Mouse (Mus musculus): ENCODE results near the gene Mad2l1bp. TPM values are rescaled to one million over a fixed set of nuclear protein-coding genes. Genes with fewer than 3 reads are reported as not detected.

Gene Mad2l1bp
- total and polyA plus RNA-seq, 3 experiments, result 9.7 to 19.3 (median 16.3) TPM

- TF ChIP-seq ZNF384 (IDR thresholded peaks at IDR 0.05; ENCODE audit: low read depth, low read length) (no peak), ZKSCAN1 (IDR thresholded peaks at IDR 0.05; ENCODE audit: borderline replicate concordance, low read depth, low read length) (no peak), IRF4 (IDR thresholded peaks at IDR 0.05; ENCODE audit: low read depth, low read length) (no peak), MAFK (IDR thresholded peaks at IDR 0.05; ENCODE audit: insufficient replicate concordance, low read length) (no peak), TBP (conservative IDR thresholded peaks at IDR 0.05; ENCODE audit: low read depth, low read length) (no peak), SIN3A (IDR thresholded peaks at IDR 0.05; ENCODE audit: low read length) (no peak), UBTF (IDR thresholded peaks at IDR 0.05; ENCODE audit: low read depth, low read length) (no peak), CHD2 (IDR thresholded peaks at IDR 0.05; ENCODE audit: low read length) (no peak), RCOR1 (conservative IDR thresholded peaks at IDR 0.05; ENCODE audit: low read depth, low read length) (no peak), MAX (IDR thresholded peaks at IDR 0.05; ENCODE audit: low read length) (no peak), ZC3H11A (IDR thresholded peaks at IDR 0.05; ENCODE audit: low read depth, low read length) (no peak), NRF1 (IDR thresholded peaks at IDR 0.05; ENCODE audit: low read depth, low read length) (no peak), USF1 (IDR thresholded peaks at IDR 0.05; ENCODE audit: low read depth, low read length) (no peak), GABPA (IDR thresholded peaks at IDR 0.05; ENCODE audit: insufficient replicate concordance, low read depth, low read length) (no peak), KAT2A (IDR thresholded peaks at IDR 0.05; ENCODE audit: insufficient replicate concordance, low read length) (no peak), TCF12 (IDR thresholded peaks at IDR 0.05; ENCODE audit: low read depth, low read length) (no peak), POLR2AphosphoS2 (IDR thresholded peaks at IDR 0.05; ENCODE audit: low read depth, low read length) (no peak), POLR2A (IDR thresholded peaks at IDR 0.05; ENCODE audit: low read depth, low read length) (no peak), PAX5 (IDR thresholded peaks at IDR 0.05; ENCODE audit: low read length) (no peak), ZMIZ1 (IDR thresholded peaks at IDR 0.05; ENCODE audit: low read depth, low read length) (no peak)
- no peak overlapping the region for H3K9ac ChIP-seq (ENCODE audit: insufficient read depth, low read depth)
- H3K4me2 ChIP-seq (ENCODE audit: insufficient read depth, low read depth, poor library complexity, severe bottlenecking), result no peak overlapping the region
- in situ Hi-C loops (cut with MboI; ENCODE audit: low pct_ligation_motif_present, low pct_unique_long_range_greater_than_20kb, low sequenced_read_pairs) (loop anchor here (10.0 kb wide), 1 partner anchor 98 kb away; the partner anchor contains the start of gene Vegfa), dilution Hi-C loops (cut with MboI; ENCODE audit: extremely low pct_ligation_motif_present, extremely low pct_unique_long_range_greater_than_20kb, low sequenced_read_pairs) (no loop called here)
- H3K36me3 ChIP-seq (replicated peaks in 1 of 2; ENCODE audit: control insufficient read depth in 1 of 2, insufficient read depth in 1 of 2, low read length in 1 of 2), result peaks cover 18 to 30% of the 10 kb centered on the region in 2 experiments
- H3K4me1 ChIP-seq (ENCODE audit: control insufficient read depth in 1 of 2, insufficient read depth in 2 of 2), result no peaks in the 10 kb centered on the region
- H3K27me3 ChIP-seq (replicated peaks), result no peaks in the 10 kb centered on the region
- no peaks in the 10 kb centered on the region for H3K79me2 ChIP-seq (replicated peaks; ENCODE audit: control insufficient read depth, extremely low read depth, insufficient read depth, poor library complexity, severe bottlenecking)
- no peak for DNase-seq (ENCODE audit: extremely low read depth)
- H3K27ac ChIP-seq (ENCODE audit: insufficient read depth, low read depth), result no peak overlapping the region
- no peak overlapping the region for H3K4me3 ChIP-seq (replicated peaks in 1 of 3; ENCODE audit: low read depth in 2 of 3, low read length in 2 of 3, poor library complexity in 1 of 3)
- peaks cover 2% of the 10 kb centered on the region for H3K9me3 ChIP-seq (replicated peaks; ENCODE audit: low read length)
These were observed 20.5 kb downstream of the Mad2l1bp start for GRCm38 (mm10) chr17:46132862-46133261.

- H3K9me3 ChIP-seq (replicated peaks; ENCODE audit: low read length), result peaks cover 2% of the 10 kb centered on the region
- no peak overlapping the region for H3K27ac ChIP-seq (ENCODE audit: insufficient read depth, low read depth)
- peaks cover 23 to 37% of the 10 kb centered on the region in 2 experiments for H3K36me3 ChIP-seq (replicated peaks in 1 of 2; ENCODE audit: control insufficient read depth in 1 of 2, insufficient read depth in 1 of 2, low read length in 1 of 2)
- TF ChIP-seq TBP (conservative IDR thresholded peaks at IDR 0.05; ENCODE audit: low read depth, low read length) (no peak), MAX (IDR thresholded peaks at IDR 0.05; ENCODE audit: low read length) (no peak), JUN (IDR thresholded peaks at IDR 0.05; ENCODE audit: insufficient read depth, low read depth, low read length) (no peak), UBTF (IDR thresholded peaks at IDR 0.05; ENCODE audit: low read depth, low read length) (no peak), ZKSCAN1 (IDR thresholded peaks at IDR 0.05; ENCODE audit: borderline replicate concordance, low read depth, low read length) (no peak), SMC3 (IDR thresholded peaks at IDR 0.05; ENCODE audit: low read depth, low read length) (peak; percentile 83), RAD21 (IDR thresholded peaks at IDR 0.05; ENCODE audit: low read depth, low read length) (peak; percentile 80), CTCF (conservative IDR thresholded peaks at IDR 0.05 in 1 of 2, IDR thresholded peaks at IDR 0.05 in 1 of 2; ENCODE audit: low read depth in 2 of 2, low read length in 2 of 2) (peak; percentile 53 to 87; a peak in 3 of 4 replicates), NRF1 (IDR thresholded peaks at IDR 0.05; ENCODE audit: low read depth, low read length) (0 out of 2 replicates have a peak, but pooled peaks have one; percentile 18), ZC3H11A (IDR thresholded peaks at IDR 0.05; ENCODE audit: low read depth, low read length) (peak; percentile 64), USF2 (conservative IDR thresholded peaks at IDR 0.05; ENCODE audit: low read depth, low read length) (no peak), IRF4 (IDR thresholded peaks at IDR 0.05; ENCODE audit: low read depth, low read length) (no peak), E2F4 (IDR thresholded peaks at IDR 0.05; ENCODE audit: insufficient replicate concordance, low read depth, low read length) (no peak)
- in situ Hi-C loops (cut with MboI; ENCODE audit: low pct_ligation_motif_present, low pct_unique_long_range_greater_than_20kb, low sequenced_read_pairs) (loop anchor here (10.0 kb wide), 1 partner anchor 97 kb away; the partner anchor contains the start of gene Vegfa), dilution Hi-C loops (cut with MboI; ENCODE audit: extremely low pct_ligation_motif_present, extremely low pct_unique_long_range_greater_than_20kb, low sequenced_read_pairs) (no loop called here)
- no peak overlapping the region for H3K9ac ChIP-seq (ENCODE audit: insufficient read depth, low read depth)
- no peaks in the 10 kb centered on the region for H3K79me2 ChIP-seq (replicated peaks; ENCODE audit: control insufficient read depth, extremely low read depth, insufficient read depth, poor library complexity, severe bottlenecking)
- H3K4me3 ChIP-seq (replicated peaks in 1 of 3; ENCODE audit: low read depth in 2 of 3, low read length in 2 of 3, poor library complexity in 1 of 3), result no peak overlapping the region
- H3K4me1 ChIP-seq (ENCODE audit: control insufficient read depth in 1 of 2, insufficient read depth in 2 of 2), result no peaks in the 10 kb centered on the region
- no peak overlapping the region for H3K4me2 ChIP-seq (ENCODE audit: insufficient read depth, low read depth, poor library complexity, severe bottlenecking)
- peak; percentile 43 for DNase-seq (ENCODE audit: extremely low read depth)
- no peaks in the 10 kb centered on the region for H3K27me3 ChIP-seq (replicated peaks)
These were observed 21.2 kb downstream of the Mad2l1bp start for GRCm38 (mm10) chr17:46132058-46132718.

All from CH12.LX (cell line).